Mouse (Mus musculus): ENCODE data around the gene Map4k3.
"Not testable (repeated sequence)": the region's sequence is repeated elsewhere in the genome, so short reads cannot be mapped to it uniquely, and the experiment has no call there.

The Map4k3 gene

GRCm38 (mm10) chr17:80730283-80730682 is 2.0 kb upstream of the Map4k3 start:
- in situ Hi-C loops (cut with MboI, MseI) = not testable (repeated sequence)

GRCm38 (mm10) chr17:80729825-80730224 is 1.5 kb upstream of the Map4k3 start:
- in situ Hi-C loops (cut with MboI, MseI) = loop anchor here in 1 of 2 experiments (10.0 kb wide), 1 partner anchor 85 kb away; no protein-coding TSS in a partner anchor

- in situ Hi-C loops (cut with MboI, MseI) = loop anchor here in 1 of 2 experiments (10.0 kb wide), 1 partner anchor 86 kb away; no protein-coding TSS in a partner anchor
These were observed 930 bp upstream of the Map4k3 start for GRCm38 (mm10) chr17:80729080-80729749.

GRCm38 (mm10) chr17:80727341-80727951 is 839 bp downstream of the Map4k3 start:
- in situ Hi-C loops (cut with MboI, MseI) = loop anchor here in 1 of 2 experiments (10.0 kb wide), 1 partner anchor 87 kb away; no protein-coding TSS in a partner anchor

GRCm38 (mm10) chr17:80726821-80727220 is 1.5 kb downstream of the Map4k3 start:
- in situ Hi-C loops (cut with MboI, MseI) = loop anchor here in 1 of 2 experiments (10.0 kb wide), 1 partner anchor 88 kb away; no protein-coding TSS in a partner anchor

GRCm38 (mm10) chr17:80723092-80723491 is 5.2 kb downstream of the Map4k3 start:
- in situ Hi-C loops (cut with MboI, MseI) = loop anchor here in 1 of 2 experiments (10.0 kb wide), 1 partner anchor 92 kb away; no protein-coding TSS in a partner anchor

- in situ Hi-C loops (cut with MboI, MseI) = loop anchor here in 1 of 2 experiments (10.0 kb wide), 1 partner anchor 93 kb away; no protein-coding TSS in a partner anchor
These were observed 6.6 kb downstream of the Map4k3 start for GRCm38 (mm10) chr17:80721670-80722069.

- in situ Hi-C loops (cut with MboI, MseI) = no loop called here
These were observed 9.0 kb downstream of the Map4k3 start for GRCm38 (mm10) chr17:80719309-80719708.

- in situ Hi-C loops (cut with MboI, MseI) = no loop called here
These were observed 10.0 kb downstream of the Map4k3 start for GRCm38 (mm10) chr17:80718243-80718642.

GRCm38 (mm10) chr17:80713588-80713987 is 14.7 kb downstream of the Map4k3 start:
- in situ Hi-C loops (cut with MboI, MseI) = no loop called here

GRCm38 (mm10) chr17:80709921-80710838 is 18.1 kb downstream of the Map4k3 start:
- in situ Hi-C loops (cut with MboI, MseI) = no loop called here

GRCm38 (mm10) chr17:80708803-80709202 is 19.5 kb downstream of the Map4k3 start:
- in situ Hi-C loops (cut with MboI, MseI) = no loop called here

- in situ Hi-C loops (cut with MboI, MseI) = no loop called here
These were observed 21.1 kb downstream of the Map4k3 start for GRCm38 (mm10) chr17:80707176-80707575.

- in situ Hi-C loops (cut with MboI, MseI) = no loop called here
These were observed 21.7 kb downstream of the Map4k3 start for GRCm38 (mm10) chr17:80706608-80707007.

GRCm38 (mm10) chr17:80701687-80702086 is 26.6 kb downstream of the Map4k3 start:
- in situ Hi-C loops (cut with MboI, MseI) = no loop called here

GRCm38 (mm10) chr17:80698930-80699329 is 29.4 kb downstream of the Map4k3 start:
- in situ Hi-C loops (cut with MboI, MseI) = loop anchor here in 1 of 2 experiments (10.0 kb wide), 1 partner anchor 1136 kb away; no protein-coding TSS in a partner anchor

GRCm38 (mm10) chr17:80698191-80698901 is 29.9 kb downstream of the Map4k3 start:
- in situ Hi-C loops (cut with MboI, MseI) = loop anchor here in 1 of 2 experiments (10.0 kb wide), 1 partner anchor 1136 kb away; no protein-coding TSS in a partner anchor

- in situ Hi-C loops (cut with MboI, MseI) = loop anchor here in 1 of 2 experiments (10.0 kb wide), 1 partner anchor 1138 kb away; no protein-coding TSS in a partner anchor
These were observed 31.3 kb downstream of the Map4k3 start for GRCm38 (mm10) chr17:80696956-80697355.

- in situ Hi-C loops (cut with MboI, MseI) = loop anchor here in 1 of 2 experiments (10.0 kb wide), 1 partner anchor 1139 kb away; no protein-coding TSS in a partner anchor
These were observed 32.1 kb downstream of the Map4k3 start for GRCm38 (mm10) chr17:80696210-80696609.

GRCm38 (mm10) chr17:80693707-80694106 is 34.6 kb downstream of the Map4k3 start:
- in situ Hi-C loops (cut with MboI, MseI) = loop anchor here in 1 of 2 experiments (10.0 kb wide), 1 partner anchor 1141 kb away; no protein-coding TSS in a partner anchor
